Mouse (Mus musculus) fat pad, adult 2 months (tissue): ENCODE measurements at regions not wholly inside any gene's neighbourhood (a gene's known extent, or its start where the extent isn't known, plus 50 kb on each side); places are given as distances from the start of the nearest gene placed in this dataset.

ENCODE experiments used
- DNase-seq: peaks from one replicate; pipeline ENCODE4 v3.0.0-alpha.2; 2011; ENCODE audit warnings: low read depth, low spot score; ENCODE audit errors: extremely low read depth

DNA sequence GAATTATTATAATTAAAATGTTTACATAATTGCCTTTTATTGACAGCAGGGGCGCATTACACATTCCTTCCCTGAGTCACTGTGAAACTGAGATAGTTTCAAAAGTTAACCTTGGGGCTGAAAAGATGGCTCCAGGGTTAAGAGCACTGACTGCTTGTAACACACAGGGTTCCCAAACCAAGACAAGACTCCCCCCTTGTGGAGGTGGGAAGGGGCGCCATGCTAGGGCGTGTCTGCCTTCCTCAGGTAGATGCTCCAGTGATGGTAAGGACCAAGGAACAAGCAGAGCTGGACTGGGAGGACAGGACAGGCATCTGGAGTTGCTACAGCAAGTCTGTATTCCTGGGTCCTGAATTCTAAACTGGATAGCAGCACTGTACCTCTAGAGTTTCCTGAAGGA lies 351.9 kb downstream of the Tbc1d22a start:
- no peak for DNase-seq

DNA sequence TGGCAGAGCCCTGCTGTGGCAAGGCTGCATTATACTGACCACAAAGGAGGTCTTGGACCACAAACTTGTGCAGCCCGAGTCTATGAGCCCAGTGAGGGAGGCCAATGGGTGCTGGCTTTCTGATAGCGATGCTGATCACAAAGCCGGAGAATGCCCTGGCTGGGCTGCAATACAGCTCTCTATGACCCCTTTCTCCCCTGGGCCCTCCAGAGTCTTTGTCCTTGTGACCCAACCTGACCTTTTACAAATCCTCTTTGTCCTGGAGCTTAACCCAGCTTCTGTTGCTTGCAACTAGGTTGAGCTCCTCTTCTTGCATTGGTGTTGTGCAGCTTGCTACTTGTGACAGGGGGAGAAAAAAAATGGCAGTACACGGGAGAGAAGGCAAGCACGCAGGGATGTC lies 360.1 kb downstream of the Tbc1d22a start:
- DNase-seq: no peak

DNA sequence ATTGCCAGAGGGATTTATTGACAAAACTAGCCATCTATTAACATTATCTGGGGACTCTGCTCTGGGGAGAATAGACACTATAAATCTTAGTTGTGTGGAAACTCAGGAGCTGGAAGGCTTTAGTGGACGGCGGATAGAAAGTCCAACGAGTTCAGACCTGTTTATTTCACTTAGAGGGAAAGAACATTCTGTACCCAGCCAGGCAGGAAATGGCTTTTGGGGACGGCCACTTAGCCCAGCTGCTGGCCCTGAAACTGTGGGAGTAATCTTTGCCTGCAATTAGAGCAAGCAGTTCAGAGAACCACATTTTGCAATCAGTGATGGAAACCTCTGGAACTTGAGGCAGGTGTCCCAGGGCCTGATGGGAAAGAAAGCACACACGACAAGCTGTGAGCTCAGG lies 362.4 kb downstream of the Tbc1d22a start:
- peak; percentile 92 for DNase-seq

DNA sequence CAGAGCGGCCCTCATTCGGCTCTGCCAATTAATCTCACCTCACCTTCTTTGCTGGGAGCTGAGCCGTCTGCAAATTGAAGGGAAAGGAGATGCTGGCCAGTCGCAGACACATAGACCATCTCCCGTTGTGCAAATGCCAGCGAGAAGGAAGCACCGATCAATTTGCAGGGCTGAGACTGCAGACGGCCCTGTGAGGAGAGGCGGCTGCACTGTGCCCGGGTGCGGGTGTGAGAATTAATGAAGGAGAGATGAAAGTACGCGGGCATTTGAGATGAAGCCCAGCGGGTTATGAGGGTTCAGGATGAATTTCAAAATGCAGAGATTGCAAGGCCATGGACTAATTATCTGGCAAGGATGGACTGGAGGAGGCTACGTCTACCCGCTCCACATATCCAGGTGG lies 364.4 kb downstream of the Tbc1d22a start:
- DNase-seq: no peak

DNA sequence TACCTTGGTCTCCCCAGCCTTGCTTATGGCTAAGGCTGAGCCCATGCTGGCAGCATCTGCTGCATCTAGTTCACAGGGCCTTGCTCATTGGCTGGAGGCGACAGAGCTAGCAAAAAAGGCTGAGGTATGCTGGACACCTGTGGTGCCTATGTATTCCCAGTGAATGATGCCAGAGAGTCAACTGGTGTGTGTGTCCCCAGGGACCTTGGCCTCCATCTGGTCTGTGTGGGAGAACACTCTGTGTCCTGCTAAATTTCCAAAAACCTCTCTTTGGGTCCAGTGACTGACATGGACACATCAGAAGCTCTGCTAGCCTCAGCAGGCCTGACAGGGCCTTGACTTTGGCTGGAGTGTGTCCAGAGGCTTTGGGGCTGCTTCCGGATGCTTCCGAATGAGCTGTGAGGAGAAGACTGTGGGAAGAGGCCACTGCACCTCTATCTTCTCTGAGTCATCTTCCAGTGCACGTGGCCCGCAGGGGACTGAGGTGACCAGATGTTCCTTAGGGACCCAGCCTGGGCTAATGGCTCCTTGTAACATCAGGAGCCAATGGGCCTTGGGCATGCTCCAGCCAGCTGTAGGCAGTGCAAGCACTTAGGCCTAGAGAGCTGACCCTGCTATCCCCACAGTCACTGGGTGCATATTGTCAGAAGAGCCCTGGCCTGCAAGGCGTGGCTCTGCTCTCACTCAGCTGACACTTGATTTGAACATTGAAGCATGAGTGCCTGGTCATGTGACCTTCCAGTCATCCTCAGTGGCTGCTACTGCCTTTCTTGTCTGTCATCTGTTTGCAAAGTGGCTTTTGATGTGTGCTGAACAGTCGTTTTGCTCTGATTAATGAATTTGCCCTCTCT lies 368.2 kb downstream of the Tbc1d22a start:
- DNase-seq: no peak

DNA sequence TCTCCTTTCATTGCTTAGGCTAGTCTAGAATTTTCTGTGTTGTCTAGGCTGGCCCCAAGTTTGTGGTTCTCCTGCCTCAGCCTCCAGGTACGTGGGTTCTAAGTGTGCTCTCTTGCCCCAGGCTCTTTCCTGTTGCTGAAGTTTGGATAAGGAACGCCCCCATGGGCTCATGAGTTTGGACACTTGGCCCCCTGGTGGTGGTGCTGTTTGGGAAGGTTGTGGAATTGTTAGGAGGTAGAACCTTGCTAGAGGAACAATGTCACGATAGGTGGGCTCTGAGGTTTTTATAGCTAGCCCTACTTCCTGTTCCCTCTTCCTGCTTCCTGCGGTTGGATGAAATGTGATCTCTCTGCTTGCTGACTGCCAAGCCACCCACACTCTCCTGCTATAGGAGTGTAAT lies 371.5 kb downstream of the Tbc1d22a start:
- no peak for DNase-seq

DNA sequence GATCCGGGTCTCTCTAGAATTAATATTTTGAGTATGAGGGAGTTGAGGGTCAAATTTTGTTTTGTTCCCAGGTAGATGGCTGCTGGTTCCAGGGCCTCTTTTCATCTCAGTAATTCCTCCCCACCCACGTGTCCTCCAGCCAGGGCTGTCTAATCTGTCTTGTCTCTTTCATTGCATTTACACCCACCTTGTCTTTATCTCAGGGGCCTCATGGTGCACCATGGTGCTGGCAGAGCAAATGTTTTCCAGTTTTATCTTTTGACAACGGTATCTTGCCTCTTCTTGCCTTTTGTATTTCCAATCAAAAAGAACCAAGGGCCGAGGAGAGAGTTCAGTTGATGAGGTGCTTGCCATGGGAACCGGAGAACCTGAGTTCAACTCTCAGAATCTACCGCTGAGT lies 372.9 kb downstream of the Tbc1d22a start:
- DNase-seq: no peak

DNA sequence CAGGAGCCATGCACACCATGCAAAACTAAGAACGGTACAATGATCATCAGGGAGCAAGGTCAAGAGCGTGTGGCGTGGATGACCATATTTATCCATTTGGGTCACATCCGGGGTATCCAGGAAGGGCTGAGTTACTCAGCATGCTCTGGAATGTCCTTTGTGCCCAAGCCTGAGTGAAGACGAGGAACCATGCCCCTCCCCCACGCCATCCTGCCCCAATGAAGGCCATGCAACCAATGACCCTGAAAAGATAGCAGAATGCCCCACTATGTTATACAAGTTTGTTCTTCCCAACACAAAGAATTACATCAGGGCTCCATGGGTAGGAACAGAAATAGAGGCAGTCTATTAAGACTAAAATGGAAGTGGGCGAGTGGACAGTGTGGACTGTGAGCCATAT lies 375.8 kb downstream of the Tbc1d22a start:
- no peak for DNase-seq

DNA sequence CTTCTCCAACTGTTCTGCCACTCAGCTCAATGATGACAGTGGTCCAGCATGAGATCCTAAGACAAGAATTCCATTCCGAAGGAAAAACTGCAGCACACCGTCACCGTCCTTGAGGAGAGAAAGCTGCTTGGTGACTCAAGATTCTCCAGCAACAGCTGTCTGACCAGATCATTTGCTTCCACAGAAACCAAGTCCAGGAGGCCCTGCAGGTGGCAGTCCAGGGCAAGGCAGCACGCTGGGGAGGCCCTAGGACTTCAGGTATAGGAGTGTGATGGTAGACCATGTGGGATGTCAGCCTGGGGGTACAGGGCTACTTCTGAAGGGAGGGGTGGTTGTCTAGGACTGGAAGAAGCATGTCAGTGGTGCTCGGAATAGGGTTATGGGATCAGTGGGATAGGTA lies 376.6 kb downstream of the Tbc1d22a start:
- DNase-seq: no peak

DNA sequence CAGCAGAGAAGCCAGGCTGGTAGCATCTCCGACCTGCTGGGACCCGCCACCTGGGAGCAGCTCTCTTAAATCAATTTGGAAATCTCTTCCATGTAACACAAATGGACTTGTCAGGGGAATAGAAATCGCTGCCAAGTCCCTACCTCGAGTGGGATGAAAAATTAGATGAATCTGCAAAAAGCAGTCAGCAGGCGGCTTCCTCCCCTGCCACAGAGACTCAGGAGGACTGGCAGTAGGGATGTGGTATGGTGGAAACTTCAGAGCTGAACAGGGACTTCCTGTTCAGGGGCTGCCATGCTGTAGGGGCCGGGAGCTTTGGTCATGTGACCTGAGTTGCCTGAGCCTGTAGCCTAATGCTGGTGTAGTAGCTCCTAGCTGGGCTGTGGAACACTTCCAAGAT lies 379.1 kb downstream of the Tbc1d22a start:
- DNase-seq: no peak

DNA sequence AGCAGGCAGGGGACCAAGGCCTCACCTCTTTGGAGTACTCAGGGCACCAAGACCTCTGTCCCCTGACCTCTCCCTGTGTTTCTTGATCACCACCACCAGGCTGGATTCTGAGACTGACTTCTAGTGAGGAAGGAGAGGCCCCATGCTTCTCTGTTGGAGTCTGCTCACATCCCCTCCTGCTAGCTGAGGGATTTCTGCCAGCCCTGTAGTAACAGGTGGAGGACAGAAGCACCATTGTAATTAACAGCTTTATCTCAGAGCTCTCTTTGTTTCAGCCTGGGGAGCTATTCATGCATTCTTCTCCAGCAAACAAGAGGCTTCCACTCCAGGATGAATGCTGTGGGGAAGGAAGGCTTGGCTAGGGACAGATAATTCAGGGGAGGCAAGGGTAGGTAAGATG lies 392.2 kb downstream of the Tbc1d22a start:
- DNase-seq: no peak

DNA sequence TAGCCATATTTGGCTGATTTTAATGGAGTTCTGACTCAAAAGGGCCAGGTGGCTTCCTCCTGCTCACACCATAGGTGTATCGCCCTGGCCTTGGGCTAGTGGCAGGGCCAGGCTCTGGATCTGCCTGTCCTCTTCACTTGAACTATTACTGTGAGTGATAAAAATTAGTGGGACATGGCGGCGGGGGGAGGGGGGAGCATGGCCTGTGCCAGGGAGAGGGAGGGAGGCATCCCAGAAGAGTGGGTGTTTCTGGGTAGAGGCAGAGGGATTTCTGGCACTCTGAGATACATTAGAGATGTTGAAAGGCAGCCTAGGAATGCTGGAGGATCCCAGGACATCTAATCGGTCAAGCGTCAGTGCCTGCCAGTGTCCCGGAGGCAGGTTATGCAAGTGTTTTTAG lies 395.4 kb downstream of the Tbc1d22a start:
- DNase-seq: peak; percentile 43

DNA sequence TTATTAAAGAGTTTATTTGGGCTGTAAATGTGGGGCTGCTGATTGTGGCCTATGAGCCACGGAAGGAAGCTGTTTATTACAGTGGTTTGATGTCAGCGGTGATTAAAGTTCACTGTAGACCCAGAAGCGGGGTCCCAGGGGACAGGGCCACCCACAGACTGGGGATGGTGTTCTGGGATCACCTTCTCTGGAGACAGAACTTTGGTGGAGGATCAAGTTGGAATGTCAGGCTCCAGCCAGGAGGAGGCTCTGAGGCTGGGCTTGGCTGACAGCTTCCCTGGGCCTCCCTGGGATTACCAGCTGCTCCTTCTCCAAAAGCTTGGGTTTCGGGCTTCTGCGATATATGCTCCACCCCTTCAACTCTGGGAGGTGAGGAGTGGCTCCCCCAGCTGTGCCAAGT lies 417.1 kb downstream of the Tbc1d22a start:
- DNase-seq: no peak

DNA sequence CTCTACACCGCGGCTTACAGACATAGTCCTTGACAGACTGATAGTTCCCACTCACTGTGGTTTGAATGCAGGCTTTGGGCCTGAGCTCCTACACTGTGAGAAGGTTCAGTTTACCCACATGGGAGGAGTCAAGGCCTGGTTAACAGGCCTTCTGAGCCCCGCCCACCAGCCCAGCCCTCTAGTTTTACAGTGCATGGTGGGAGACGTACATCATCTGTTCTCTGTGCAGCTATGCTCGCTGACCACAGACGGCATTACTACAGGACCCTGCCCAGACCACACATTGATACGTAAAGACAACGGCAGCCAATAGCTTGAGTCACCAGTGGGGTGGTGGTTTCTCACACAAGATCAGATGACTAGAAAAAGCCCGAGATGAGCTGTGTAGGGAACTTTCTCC lies 431.0 kb downstream of the Tbc1d22a start:
- no peak for DNase-seq

DNA sequence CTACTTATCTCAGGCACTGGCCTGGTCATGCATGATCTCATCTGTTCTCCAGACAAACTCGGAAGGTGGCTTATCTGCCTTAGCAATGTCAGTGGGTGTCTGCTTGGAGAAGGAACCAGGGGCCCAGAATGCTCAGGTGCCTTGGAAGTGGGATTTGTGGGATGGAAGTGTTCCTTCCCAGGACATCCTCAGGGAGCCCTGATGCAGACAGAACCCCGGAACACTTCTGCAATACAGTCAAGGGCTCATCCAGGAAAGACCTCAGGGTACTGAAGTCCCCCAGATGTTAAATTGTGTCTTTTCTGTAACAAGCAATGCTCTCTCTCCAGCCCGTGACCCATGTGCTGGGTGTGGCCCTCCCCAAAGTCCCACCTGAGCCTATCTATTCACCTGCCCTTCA lies 433.9 kb downstream of the Tbc1d22a start:
- no peak for DNase-seq

DNA sequence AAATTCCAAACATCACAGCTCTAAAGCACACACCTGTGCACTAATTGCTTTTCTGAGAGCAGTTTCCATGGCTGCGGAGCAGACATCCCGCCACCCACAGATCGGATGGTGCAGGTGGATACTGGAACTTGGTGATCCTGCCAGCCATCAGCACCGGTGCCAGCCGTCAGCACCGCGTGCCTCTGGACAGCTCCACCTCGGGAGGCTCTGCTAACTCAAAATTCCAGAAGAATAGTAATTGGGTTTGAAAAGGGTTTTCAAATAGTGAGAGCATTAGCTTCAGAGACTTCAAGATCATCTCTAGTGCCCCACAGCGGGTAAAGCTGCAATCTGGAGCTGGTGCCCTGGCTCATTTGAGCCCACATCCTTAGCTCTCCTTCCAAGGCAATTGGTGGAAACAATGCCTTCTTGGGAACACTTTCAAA lies 458.8 kb downstream of the Tbc1d22a start:
- DNase-seq: no peak

DNA sequence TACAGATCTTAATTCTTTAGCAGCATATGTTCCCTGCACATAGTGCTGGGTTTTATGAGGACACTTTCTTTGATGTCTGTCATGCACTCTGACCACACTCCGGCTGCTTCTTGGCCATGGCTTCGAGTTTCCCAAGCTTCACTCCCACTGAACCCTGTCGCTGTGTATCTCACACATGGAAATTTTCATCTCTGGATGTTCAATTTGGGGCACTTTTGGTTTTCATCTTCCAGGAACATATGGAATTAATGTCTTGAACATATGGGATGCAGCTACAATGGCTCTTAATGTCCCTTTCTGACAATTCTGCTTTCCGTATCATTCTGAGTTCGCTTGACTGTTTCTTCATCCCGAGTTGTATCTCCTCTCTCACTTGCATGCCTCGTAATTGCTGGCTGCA lies 462.8 kb downstream of the Tbc1d22a start:
- DNase-seq: no peak

DNA sequence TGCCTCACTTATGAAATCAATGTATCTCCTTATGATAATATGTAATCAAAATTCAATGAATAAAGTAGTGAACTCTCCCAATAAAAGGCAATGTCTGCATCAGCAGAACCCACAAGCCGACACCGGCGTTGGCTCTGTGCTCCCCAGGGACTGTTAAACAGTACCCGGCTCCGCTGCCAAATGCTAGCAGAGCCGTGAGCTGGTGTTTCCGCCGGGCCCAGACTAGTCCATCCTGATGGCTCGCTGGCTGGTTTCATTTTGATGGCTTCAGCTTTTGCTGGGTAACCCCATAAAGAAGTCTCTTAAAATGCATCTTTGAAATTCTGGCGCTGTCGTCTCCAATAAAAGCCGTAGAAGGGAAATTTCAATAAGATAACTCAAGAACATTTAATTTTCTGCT lies 468.8 kb downstream of the Tbc1d22a start:
- DNase-seq: no peak

DNA sequence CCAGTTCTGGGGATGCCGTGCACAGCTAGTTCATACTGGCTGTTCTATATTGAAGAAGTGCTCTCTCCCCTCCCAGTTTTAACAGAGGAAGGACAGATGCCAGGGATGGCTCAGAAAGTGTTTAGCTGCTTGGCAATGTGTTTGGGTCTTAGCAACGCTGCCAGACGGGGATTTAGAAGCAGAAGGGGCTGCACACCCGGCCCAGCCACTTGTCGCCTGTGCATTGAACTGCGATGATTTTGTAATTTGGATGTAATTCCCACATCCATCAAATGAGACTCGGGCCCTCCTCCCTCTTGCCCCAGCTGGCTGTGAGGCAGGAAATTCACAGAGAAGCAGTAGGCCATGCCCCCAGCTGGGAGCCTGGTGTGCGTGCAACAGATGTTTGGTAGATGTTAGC lies 475.4 kb downstream of the Tbc1d22a start:
- DNase-seq: no peak

DNA sequence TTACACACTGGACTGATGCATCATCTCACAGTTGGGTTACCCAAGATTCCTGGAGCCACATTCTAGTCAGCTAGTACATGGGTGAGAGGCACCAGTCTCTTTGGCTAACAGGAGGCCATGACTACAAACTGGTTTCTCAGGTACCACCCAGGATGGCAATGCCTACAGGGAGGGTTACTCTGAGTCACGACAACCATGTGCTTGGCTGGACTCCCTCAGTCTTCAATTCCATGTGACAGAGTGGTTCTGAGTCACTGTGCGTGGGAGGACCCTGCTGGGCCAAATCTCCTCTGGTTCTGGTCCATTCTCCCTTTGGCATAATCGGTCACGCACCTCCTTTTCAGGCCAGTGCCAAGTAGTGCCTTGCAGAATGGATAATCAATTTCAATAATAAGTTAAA lies 482.5 kb downstream of the Tbc1d22a start:
- peak; percentile 74 for DNase-seq

DNA sequence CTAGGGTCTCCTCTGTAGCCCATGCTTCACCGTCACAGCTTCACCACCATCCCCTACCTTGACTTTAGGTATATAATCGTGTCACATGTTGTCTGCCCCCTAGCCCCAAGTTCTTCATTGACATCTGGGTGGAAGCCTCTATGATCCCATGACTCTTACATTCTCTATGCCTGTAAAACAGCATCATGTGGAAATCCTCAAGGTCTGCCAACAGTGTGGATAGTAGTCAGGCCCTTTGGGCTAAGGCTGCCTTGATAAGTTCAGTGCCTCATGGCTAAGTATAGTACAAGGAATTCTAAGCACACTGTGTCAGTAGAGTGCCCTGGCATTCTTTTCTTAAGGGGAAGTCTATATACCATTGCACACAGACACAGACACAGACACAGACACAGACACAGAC lies 496.2 kb downstream of the Tbc1d22a start:
- DNase-seq: no peak

DNA sequence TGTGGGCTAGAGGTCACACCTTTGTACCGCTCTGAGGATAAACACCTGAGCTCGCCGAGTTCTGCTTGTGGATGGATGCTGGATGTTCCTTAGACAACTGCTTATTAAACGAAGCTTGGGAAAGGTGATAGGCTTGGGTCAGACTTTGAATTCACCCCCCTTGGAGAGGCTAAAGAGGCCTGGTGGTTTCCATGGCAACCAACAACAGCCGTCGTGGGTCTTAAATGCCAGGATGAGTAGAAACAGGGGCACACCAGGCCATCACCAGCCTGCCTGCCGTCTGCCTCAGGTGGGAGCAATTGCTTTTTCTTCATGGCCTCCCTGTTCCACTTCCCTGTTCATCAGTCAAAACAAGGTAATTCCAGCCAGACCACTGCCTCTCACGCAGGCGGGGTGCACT lies 504.1 kb downstream of the Tbc1d22a start:
- DNase-seq: no peak

DNA sequence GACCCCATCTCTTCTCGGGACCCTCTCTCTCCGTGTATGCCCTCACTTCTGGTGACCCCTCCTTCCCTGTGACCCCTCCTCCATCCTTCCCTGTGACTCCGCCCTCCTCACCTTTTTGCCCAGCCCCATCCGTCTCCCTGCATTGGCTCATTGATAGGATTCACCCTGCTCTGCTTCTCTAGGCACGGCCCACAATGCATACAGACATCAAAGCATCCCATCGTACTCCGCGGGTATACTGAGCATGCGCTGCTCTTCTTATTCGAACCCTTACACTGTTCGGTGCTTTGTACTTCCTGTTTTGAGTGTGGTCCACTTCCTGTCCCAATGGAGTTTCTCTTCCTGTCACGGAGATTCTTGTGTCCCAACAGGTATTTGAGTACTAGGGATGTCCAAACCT lies 504.8 kb downstream of the Tbc1d22a start:
- no peak for DNase-seq
